Mouse (Mus musculus): ENCODE data around the gene Itga7.
"Not testable (repeated sequence)": the region's sequence is repeated elsewhere in the genome, so short reads cannot be mapped to it uniquely, and the experiment has no call there.

Itga7 gene

GRCm38 (mm10) chr10:128990129-128990850, 56.7 kb downstream of the Itga7 start:
- DNase-seq = not testable (repeated sequence)

GRCm38 (mm10) chr10:128990994-128991393, 57.4 kb downstream of the Itga7 start:
- DNase-seq = no peak

DNA sequence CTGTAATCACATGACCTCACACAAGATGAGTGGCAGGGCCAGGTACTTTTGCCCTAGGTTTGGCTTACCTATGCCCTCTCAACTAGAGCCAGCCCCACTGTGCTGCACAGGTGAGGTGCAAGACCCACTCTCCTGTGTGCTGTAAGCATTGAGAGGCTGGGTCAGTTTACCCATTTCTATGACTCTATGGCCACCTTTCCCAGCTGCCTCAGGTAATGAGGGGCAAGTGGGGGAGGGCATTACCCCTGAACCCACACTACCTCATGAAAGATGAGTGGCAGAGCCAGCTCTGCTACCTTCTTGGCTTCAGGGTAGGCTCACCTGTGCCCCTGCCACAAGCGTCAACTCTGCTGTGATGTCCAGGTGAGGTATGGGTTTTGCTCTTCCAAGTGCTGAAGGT, 62.2 kb downstream of the Itga7 start:
- no peak for DNase-seq

GRCm38 (mm10) chr10:128996523-128997040, 63.0 kb downstream of the Itga7 start:
- DNase-seq = no peak

DNA sequence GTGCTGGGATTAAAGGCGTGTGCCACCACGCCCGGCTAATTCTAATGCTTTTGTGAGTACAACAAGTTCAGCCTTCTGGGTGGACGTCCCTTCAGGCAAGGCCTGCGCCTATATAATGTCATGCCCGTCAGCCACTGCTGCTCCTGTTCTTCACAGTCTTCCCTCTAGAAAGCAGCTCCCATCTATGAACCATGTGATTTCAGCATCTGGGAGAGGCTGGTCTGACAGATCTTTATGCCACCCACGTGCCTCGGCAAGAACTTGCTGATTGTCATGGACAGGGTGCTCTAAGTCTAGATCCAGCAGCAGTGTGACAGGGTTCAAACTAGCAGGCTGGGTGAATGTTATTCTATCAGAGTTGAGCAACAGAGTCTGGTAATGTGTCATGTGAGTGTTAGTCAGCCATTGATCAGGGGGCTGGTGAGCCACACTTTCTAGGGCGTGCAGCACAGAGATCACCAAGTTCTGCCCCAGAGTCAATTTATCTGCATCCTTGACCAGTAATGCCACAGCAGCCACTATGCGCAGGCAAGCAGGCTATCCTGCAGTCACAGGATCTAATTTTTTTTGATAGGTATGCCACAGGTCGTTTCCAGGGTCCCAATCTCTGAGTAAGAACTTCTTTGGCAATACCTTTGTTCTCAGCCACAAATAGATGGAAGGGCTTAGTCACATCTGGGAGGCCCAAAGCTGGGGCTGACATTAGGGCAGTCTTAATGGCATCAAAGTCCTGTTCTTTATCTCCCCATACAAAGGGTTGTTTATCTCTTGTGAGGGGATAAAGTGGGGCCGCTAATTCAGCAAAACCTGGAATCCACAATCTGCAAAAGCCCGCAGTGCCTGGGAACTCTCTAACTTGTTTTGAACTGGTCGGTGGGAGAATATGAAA, 70.7 kb downstream of the Itga7 start:
- DNase-seq = no peak
